Mouse (Mus musculus) heart, adult 8-10 months (tissue): Measurements from ENCODE around the gene Fgf2. TPM values are rescaled to one million over a fixed set of nuclear protein-coding genes. Genes with fewer than 3 reads are reported as not detected.

Experiments used
- DNase-seq: peaks from one replicate; pipeline ENCODE4 v3.0.0; 2022; ENCODE audit warnings: low spot score
- total RNA-seq, 4 experiments: library from RNA; stranded (reverse); gene quantifications; 2 replicates each; pipeline ENCODE4 v1.2.4; 2022

Gene Fgf2
- total RNA-seq, result 10 to 100 TPM in 2 of 4 experiments, 1 to 10 TPM in 2; 9.2 to 15.7 (median 12.1) TPM

DNA sequence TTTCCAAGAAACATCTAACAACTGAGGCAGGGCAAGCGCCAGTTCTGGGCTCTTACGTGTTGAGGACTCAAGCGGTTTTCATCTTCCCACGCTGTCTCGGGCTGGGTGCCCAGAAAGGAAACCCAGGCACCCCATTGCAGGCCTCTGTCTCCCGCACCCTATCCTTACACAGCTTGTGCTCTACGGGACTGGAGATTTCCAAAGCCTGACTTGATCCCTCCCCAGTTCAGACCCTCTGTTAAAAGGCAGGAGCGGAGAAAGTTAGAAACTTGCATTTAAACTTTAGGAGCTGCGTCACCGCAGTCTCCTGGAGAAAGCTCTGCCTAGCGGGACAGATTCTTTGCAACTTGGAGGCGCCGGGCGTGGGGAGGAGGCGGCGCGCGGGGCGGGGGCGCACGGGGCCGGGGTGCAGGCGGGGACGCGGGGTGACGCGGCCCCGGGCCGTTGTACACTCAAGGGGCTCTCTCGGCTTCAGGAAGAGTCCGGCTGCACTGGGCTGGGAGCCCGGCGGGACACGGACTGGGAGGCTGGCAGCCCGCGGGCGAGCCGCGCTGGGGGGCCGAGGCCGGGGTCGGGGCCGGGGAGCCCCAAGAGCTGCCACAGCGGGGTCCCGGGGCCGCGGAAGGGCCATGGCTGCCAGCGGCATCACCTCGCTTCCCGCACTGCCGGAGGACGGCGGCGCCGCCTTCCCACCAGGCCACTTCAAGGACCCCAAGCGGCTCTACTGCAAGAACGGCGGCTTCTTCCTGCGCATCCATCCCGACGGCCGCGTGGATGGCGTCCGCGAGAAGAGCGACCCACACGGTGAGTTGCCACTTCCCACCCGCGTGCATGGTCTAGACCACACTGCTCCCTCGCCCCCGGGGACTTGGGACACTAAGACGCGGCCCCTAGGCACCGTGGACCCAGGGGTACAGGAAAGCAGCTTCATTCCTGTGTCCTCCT, at the start of gene Fgf2:
TSS of gene Fgf2 (plus strand) at position 126 of the 945 bp plus-strand sequence.
- DNase-seq, result peak; percentile 52

DNA sequence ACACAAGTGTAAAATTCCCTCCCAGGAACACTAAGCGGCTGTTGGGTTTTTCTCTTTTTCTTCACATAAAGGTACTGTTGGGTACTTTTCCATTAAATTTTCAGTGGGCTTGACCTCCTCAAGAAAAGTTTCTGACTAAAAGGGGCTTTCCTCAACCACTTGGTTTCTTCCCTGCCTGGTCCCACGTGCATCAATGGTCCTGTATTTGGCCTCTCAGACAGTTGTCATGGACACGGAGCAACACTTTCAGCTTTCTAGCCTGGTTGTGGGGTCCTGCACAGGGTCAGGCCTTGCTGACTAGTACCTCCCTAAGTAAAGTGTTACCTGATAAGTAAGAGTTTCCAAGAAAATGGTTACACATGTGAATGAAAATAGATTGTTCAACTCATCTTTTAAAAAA, 48.7 kb upstream of the Fgf2 start:
- DNase-seq, result no peak

DNA sequence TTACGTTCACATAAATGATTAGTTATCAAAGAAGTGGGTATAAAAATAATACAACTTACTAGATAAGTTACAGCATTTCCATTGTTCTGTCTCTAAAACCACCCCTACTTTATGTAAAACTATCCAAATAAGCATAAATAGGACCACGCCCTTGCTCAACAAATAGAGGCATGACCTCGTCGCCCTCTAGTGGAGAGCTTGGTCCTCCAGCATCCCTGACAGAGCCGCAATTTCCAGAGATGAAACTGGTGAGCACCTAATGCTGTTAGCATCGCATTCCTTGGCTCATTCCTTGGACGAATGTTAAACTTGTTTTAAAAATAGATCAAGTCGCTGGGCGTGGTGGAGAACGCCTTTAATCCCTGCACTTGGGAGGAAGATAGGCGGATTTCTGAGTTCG, 45.5 kb upstream of the Fgf2 start:
- DNase-seq, result peak; percentile 21

DNA sequence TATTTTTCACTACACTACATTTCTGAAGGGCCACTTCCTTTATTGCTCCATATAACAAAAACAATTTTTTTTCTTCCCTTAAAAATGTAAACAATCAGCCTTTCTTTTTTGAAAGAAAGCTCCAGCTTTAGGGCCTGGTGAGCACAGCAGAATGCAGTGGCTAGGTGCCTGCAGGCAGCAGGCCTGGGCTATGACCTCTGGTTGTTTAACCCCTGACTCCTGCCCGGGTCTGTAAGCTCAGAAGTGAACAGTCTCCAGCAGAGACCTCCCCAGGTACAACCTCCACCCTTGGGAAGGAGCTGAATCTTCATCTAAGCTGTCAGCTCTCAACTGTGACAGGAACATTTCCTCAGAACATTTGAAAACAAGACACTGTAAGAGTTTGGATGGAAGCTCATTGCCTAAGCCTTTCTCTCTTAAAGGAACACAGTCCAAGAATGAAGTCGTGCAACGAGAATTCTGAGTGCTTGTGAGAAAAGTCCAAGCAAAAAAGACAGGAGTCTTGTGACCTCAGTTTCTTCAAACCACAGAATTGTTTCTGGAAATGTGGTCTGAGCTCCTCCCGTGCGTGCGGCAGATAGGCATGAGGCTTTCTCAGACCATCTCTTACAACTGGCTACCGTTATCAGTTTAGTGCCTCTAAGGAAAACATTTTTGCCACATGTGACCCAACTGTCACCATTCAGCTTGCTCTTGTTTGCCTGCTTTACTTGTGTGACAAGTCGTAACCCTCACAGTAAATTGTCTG, 44.6 kb upstream of the Fgf2 start:
- no peak for DNase-seq

DNA sequence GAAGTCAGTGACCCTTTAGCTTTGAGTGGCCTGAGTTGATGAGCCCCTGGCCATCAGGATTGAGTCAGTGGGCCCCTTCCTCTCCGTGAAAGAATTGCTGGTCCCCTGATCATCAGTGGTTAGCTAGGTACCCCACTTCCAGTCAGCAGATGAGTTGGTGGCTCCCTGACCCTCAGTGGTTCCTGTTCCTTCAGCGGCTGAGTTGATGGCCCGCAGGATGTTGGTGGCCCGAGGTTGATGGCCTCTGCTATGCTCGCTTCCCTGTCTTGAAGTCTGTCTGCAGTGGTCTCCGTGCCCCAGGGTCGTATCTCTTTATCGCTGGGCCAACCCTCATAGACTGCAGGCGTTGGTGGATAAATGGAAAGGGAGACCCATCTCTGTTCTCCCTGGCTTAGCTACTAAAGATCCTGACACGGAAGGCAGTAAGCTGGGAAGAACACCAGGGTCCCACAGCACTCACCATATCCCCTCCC, 36.2 kb upstream of the Fgf2 start:
- no peak for DNase-seq

DNA sequence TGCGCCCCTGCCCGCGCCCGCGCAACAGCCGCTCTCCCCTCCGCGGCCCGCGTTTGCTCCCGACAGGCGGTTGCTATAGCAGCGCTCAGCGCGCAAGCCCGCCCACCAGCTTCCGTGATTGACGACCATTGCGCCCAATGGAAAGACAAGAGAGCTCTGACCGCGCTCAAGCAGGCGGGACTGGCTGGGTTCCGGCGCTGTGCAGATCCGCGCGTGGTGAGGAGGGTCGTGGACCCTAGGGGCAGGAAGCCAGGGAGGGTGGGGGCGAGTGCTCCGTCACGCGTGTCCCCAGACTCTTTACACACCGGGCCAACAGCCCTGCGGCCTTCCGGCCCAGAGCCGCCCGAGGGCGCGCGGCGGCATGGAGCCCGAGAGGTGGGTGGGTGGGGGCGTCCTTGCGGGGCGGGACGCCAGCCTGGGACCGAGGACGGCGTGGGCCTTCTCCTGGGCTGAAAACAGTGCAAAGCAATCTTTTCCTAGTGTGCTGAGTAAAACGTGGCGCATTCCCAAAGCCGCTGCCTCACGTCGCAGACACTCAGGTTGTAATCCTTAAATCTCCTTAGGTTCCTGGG, 35.7 kb upstream of the Fgf2 start, which contains the start of the genes Bbs12 and Cetn4:
TSS of gene Bbs12 (plus strand) at position 185 of the 572 bp plus-strand sequence.
TSS of gene Cetn4 (minus strand) at position 339 of the 572 bp plus-strand sequence.
- DNase-seq, result peak; percentile 97

DNA sequence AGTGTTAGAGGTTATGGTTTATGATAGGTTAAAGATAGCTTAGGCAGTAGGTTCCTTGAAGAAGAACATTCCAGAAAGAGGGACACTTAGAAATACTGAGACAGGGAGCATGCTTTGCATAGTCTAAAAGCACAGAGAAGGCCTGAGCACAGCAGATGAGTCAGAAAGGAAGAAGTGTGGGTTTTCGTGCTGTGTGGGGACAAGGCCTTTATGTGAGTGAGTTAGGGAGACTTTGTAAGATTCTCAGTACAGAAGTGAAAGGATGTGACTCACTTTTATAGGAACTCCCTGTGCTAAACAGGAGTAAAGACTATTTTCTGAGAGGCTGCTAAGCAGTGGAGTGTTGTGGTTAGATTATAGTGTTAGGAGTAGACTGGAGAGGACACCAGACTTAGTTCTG, 34.8 kb upstream of the Fgf2 start:
- DNase-seq, result peak; percentile 39

DNA sequence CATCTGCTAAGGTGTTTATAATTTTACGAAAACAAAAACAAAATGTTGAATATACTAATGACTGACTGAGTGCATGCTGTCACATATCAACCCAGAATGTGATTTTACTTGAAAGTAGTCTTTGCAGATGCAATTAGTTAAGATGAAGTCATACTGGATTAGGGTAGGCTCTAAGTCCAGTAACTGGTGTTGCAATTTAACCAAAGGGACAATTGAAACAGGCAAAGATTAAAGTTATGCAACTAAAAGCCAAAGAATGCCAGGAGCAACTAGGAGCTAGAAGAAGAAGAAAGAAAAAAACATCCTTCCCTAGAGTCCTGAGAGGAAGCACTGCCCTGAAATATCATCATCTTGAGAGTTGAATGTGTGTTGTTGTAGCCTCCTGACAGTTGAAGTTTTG, 31.9 kb upstream of the Fgf2 start:
- no peak for DNase-seq

DNA sequence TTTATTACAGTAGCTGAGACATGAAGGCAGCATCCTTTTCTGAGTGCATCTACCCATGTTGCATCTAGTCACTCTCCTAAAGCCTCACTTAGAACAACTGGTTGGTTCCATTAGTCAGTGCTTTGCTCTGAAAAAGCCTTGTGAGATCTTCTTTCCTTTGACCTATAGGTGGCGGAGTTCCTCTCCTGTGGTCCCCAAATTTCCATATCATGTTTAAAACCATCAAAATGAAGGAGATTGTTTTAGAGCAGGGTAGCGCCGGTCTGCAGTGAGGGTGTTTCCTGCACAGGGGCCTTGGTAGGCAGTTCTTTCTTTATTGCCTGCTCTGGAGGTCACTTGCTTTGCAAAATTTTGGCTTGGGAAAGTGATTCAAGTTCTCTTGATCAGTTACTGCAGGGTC, 23.8 kb upstream of the Fgf2 start:
- no peak for DNase-seq

DNA sequence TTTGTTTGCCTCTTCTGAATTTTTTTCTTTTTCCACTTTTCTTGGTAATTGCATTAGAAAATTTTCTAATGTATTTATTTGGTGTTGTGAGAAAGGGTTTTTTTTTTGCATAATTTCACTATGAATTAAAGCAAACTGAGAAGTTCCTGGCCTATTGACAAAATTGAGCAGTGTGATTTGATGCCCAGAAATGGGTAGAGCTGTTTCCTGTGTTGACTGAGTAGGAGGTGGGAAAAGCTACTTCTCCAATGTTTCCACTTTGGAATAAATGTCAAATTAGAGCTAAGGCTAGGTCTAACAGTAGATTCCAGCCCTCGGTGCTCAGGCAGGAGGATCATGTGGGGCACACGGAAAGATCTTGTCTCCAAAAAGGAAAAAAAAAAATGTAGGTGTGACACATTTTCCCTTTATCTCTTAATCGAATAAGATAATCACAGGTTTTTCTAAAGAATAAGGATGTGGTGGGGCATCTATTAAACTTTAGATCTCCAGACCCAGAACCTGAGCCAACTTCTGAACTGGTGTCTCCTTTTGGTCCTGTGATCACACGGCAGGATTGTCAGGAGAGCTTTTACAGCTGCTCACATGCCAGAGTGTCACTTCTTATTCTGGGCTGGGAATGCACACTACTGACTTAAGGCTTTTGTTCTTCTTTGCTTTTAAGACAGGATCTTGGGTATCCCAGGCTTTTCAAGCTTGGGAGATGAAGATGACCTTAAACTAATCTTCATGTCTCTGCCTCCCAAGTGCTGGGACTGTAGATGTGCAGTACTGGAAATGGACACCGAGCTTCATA, 22.6 kb upstream of the Fgf2 start:
- DNase-seq, result no peak

DNA sequence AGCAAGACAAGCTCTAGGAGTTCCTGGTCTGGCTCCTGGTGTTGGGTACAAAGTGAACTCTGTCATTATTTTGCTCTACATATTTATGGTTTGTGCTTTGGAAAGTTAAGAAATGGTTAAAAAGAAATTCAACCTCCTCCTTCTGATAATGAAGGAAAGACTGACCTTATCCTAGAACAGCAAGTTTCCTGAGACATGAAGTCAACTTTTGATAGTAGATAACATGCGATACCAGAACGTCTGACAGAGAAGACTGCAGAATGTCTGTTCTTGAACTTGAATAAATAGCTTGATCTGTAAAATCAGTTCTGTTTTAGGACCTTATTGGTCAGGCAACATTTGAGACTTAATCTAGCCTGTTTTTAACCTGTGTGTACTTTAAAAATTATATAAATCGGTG, 21.5 kb upstream of the Fgf2 start:
- DNase-seq, result no peak

DNA sequence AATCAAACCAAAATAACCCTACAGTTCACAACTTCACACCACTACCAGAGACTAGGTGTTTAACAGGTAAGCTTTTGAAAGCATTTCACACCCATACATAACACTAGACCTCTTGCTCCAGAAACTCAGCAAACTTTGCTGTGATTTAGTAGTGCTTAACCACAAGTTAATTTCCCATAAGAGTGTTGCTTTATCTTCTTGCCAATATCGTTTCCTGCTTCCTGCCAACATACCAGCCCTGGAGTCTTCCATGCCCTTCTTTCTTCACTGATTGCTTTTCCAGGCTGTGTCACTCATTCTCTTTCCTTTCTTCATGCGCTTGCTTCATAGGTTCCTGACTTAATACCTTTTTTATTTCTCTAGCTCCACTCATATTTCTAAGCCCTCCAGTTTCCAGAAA, 19.7 kb upstream of the Fgf2 start:
- DNase-seq, result no peak

DNA sequence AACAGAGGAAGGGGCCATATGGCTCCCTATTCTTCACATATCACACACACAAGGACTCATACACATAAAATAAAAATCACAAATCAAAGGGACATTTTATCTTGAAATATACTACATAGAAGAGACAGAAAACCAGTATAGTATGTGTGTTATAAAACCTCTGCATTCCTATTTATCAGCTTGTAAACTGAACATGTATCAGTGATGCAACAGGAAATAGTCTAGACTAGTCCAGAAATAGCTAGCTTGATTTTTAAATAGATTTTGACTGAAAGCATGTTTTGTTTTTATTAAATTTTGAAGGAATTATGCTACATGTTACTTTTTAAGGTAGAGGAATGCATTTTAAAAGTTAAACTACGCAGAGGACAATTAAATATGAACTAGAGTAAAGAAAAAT, 18.2 kb upstream of the Fgf2 start:
- no peak for DNase-seq

DNA sequence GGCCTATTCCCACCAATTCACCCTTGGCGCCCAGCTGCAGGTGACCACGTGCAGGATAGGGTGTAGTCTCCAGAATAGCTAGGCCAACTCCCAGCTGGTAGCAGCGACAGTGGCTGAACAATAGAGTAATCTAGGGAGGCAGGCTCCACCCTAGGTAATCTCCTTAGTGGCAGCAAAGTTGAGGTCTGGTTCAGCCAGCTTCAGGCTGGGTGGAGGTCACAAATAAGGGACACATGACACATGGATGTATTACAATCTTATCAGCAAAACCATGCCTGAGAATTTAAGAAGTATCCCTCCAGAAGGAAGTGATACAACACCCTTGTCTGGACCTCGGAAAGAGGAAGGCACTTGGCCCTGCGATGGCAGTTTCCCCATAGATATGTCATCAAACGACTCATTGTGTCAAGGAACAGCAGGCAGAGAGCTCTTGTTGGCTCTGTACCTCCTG, 16.1 kb upstream of the Fgf2 start:
- DNase-seq, result no peak

DNA sequence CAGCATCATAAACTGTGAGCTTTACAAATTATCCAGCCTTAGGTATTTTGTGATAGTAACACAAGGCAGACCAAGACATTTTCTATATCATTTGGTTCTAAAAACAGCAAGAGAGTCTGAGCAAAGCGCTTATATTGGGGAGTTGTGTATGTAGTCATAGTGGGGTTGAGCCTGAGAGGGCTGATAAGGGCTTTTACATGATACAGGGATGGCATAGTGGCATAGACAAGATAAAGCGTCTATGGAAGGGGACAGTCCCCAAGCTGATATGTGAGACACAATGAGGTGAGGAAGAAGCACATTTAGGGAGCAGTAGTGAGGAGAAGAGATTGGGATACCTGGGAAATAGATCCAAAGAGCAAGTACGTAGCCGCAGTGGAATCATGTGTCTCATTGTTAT, 14.1 kb upstream of the Fgf2 start:
- no peak for DNase-seq

DNA sequence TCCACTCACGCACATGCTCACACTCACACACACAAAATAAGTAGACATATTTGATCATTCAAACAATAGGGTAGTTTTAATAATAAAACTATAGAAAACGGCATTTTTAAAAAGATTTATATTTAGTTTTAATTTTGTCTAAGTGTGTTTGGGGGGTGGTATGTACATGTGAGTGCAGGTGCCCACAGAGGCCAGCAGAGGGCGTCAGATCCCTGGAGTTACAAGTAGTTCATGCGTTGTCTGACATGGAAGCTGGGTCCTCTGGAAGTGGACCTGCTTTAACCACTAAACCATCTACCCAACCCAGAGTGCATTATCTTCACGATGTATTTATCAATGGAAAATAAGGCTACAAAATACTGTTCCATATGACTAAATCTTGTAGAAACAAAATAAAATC, 7.0 kb upstream of the Fgf2 start:
- DNase-seq, result no peak

DNA sequence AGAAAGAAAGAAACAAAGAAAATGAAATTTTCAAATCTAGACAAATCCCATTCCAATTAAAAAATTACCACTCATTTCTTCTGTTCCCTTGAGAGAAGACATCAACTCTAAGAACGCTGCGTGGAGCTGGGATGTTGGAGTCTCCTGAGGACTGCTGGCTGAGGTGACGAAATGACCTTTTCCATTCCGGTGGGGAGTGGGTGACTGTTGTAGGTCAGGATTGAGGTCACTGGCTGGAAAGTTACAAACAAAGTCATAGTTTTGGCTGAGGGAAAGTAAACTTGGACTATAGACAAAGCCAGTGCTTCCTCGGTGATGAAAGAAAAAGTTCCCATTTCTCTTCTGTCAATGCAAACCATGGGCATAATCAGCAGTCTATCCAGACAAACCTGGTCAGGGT, 5.3 kb upstream of the Fgf2 start:
- DNase-seq, result no peak

DNA sequence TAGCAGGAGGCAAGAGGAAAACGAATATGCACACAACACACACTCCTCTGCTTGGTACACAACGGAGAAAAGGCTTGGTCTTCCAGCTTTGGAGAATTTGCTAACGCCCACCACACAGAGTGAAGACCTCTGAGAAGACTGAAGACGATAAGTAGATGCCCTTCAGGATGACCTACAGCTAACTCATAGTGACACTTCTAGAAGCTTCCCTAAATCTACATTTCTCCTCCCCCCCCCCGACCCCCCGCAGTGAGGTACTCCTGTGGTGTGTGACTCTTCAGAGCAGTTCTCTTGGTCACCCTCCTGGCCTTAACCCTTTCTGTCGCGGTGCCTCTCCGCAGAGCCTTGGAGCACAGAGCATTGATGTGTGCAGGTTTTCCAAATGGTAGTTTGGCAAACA, 475 bp upstream of the Fgf2 start:
- DNase-seq, result no peak

DNA sequence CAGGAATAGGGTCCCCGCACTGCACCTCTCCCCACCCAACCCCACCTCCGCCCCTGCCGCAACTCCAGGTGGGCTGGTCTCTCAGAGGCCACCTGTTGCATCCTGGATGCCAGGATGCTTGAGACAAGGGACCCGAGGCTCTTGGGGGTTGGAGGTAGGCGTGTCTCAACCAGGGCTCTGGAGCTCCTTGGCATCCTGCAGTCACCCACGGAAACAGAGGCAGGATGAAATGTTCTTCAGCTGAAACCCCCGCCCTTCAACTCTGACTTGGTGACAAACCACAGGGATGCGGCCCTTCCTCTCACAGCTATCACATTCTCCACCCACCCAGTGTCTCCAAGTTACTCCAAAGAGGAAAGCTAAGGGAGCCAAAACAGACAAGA, 1.0 kb downstream of the Fgf2 start:
- DNase-seq, result no peak

DNA sequence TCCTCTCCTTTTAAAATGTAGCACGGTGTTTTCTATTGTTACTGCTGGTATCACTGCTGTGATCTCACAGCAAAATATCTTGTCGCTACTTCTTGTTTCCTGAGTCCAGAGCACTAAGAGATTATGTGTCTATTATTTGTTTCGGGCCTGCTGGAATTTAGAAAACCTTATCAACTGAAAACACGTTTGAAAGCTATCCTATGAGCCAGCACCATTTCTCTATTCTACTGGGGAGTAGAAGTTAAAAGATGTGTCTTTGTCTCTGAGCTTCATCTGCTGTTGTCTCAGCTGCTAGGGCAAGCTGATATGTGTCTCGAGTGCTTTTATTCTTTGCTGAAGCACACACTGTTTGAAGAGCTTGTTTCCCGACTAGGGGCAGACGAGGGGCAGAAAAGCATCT, 2.2 kb downstream of the Fgf2 start:
- DNase-seq, result no peak

DNA sequence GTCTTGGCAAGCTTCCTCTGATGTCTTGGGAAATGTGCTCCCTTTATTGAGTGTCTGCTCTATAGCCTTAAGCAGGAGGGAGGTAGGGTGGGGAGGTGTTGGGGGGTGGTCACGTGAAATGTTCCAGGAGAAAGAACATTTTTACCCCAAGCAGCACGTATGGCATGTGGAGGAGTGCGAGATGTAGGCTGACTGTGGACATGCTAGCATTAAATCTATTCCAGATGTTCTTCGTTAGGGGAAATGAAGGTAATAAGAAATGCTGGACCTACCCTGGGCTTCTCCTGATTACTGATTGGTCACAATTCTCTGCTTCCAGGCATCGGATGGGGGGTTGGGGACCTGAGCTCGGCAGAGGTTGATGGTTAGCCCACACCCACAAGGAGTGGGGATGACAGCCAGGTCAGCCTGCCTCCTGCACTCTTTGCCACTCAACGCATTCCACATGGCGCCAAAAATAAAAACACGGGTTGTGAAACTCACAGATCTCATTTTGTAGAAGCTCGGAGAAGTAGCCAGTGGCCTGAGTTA, 5.9 kb downstream of the Fgf2 start:
- peak; percentile 36 for DNase-seq
